Mouse (Mus musculus): Measurements from ENCODE around the gene Ncmap.

GRCm38 (mm10) chr4:135401881-135402280, 3.9 kb upstream of the Ncmap start:
- TF ChIP-seq EP300 (IDR thresholded peaks at IDR 0.05; ENCODE audit: low read depth) (no peak), CTCF (IDR thresholded peaks at IDR 0.05; ENCODE audit: low read depth) (no peak)
